Mouse (Mus musculus) liver, postnatal 0 days (tissue): Measurements from ENCODE around the gene Dph3.
A peak's percentile ranks its signal among the peaks of the same experiment; 100 is the strongest.

Experiments used
- CTCF ChIP-seq: sonication (generic); IDR thresholded peaks from 2 replicates; pipeline ENCODE4 v1.5.1; 2016; ENCODE audit warnings: antibody characterized with exemption, low read depth
- EP300 ChIP-seq: IDR thresholded peaks from 2 replicates; pipeline ENCODE4 v1.6.1; 2016; ENCODE audit warnings: antibody characterized with exemption, low read depth, mild to moderate bottlenecking

- TF ChIP-seq CTCF (no peak), EP300 (peak; percentile 78)
Observed at GRCm38 (mm10) chr14:32131836-32132235, 46.3 kb upstream of the Dph3 start.
